ENCODE assay signal across 8 mouse cellular contexts in the genomic region with DNA sequence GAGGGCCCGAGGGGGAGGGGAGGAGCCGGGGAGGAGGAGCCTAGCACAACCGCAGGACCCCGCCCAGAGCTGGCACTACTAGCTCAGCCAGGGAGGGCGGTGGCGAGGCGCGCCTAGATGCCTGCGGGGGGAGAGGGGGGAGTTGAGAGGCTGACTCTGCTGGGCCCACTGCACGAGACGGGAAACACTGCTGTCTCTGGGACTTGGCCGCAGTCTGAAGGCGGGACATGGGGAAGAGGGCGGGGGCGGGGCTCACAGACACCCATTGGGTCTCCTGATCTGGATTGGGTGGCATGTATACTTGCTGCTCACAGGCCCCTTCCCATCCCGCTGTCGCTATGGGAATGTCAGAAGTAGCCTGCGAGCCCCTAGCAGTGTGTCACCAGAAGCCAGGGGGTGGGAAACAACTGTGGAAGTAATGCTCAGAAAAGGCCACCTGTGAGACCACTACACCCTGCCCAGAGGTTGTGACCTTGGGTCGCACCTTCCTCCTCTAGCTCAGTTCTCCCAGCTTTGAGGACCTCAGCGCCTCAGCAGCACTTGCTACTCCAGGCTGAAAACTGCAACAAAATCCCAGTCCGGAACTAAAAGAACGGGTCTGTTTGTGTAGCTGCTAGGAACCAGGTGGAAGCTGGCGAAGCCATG. TPM values are rescaled to one million over a fixed set of nuclear protein-coding genes. Genes with fewer than 3 reads are reported as not detected.
A peak's percentile ranks its signal among the peaks of the same experiment; 100 is the strongest.
DNase-seq lines count a peak whose midpoint lies in the region; ATAC-seq and TF ChIP-seq lines count a peak whose summit lies in the region.

A gene (minus strand): TSS at position 216 of the 645 bp plus-strand sequence.

- peak within 1 kb of the TSS; percentile 72 for H3K4me2 ChIP-seq in forebrain, embryonic 15.5 days (replicated peaks)

- H3K9ac ChIP-seq in forebrain, embryonic 15.5 days (replicated peaks): peak within 1 kb of the TSS; percentile 68

- 19% methylated on average over 23 of the region's 23 CpGs for WGBS in forebrain, embryonic 15.5 days
- 35% methylated on average over 23 of the region's 23 CpGs for WGBS in lung, adult 2 months

- H3K27ac ChIP-seq in forebrain, embryonic 15.5 days (replicated peaks): peak within 1 kb of the TSS; percentile 90

- peak; percentile 69 for DNase-seq in ES-CJ7 (ENCODE audit: low read depth, low spot score)
- peak; percentile 76 for DNase-seq in cerebellum, adult 11 months
- peak; percentile 77 for DNase-seq in heart, postnatal 25 days (ENCODE audit: low spot score)
- DNase-seq in layer of hippocampus, adult 18-20 months (ENCODE audit: low spot score in 2 of 2): peak; percentile 67 to 86
- peak; percentile 83 for DNase-seq in lung, adult 2 months
- peak; percentile 82 to 83 for DNase-seq in thymus, adult 18-20 months

- no peak for TF ChIP-seq POLR2A in lung, adult 2 months (IDR thresholded peaks at IDR 0.05; ENCODE audit: borderline replicate concordance, extremely low read depth, low read depth, low read length)

- TF ChIP-seq CTCF in lung, adult 2 months (IDR thresholded peaks at IDR 0.05; ENCODE audit: insufficient read depth, low read length): no peak

- intact Hi-C loops in heart, postnatal 25 days (cut with DNase I): loop anchor here (5.0 kb wide), 1 partner anchor 65 kb away; a partner anchor contains a TSS

- no peaks in the 10 kb centered on the region for H3K27me3 ChIP-seq in forebrain, embryonic 15.5 days

- H3K9me3 ChIP-seq in forebrain, embryonic 15.5 days: no peaks in the 10 kb centered on the region

- H3K36me3 ChIP-seq in forebrain, embryonic 15.5 days: no peaks in the 10 kb centered on the region

- H3K4me1 ChIP-seq in forebrain, embryonic 15.5 days: peaks cover 12% of the 10 kb centered on the region; the same call in 1 of the 2 replicates
- no peaks in the 10 kb centered on the region; the same call in 1 of the 2 replicates for H3K4me1 ChIP-seq in lung, adult 2 months (ENCODE audit: control insufficient read depth, insufficient read depth, low read length)

- peak; percentile 97 for ATAC-seq in forebrain, embryonic 15.5 days (replicated peaks)
- ATAC-seq in neutrophil, adult 5-6 weeks (ENCODE audit: extremely low read depth, insufficient number of reproducible peaks, low FRiP score, poor library complexity, severe bottlenecking): peak; percentile 93

- H3K4me3 ChIP-seq in forebrain, embryonic 15.5 days: peak within 1 kb of the TSS; percentile 51
- peak within 1 kb of the TSS; percentile 96 for H3K4me3 ChIP-seq in lung, adult 2 months (replicated peaks; ENCODE audit: extremely low read depth, low read depth, low read length)

RNA-seq across cellular contexts. Expression of the gene that starts here (rescaled TPM):
- 60.1 and 60.3 TPM in 2 replicates for polyA plus RNA-seq in forebrain, embryonic 15.5 days (2015; fragmentation: Nextera tagmentation; extraction: Ambion mirVana)
- 10 to 100 TPM; 57.3 to 57.9 TPM for total RNA-seq in heart, postnatal 25 days (2021)
- total RNA-seq in layer of hippocampus, adult 18-20 months (2021): 10 to 100 TPM; 50.5 to 52.0 TPM
- 15.2 and 51.2 TPM in 2 replicates for polyA plus RNA-seq in lung, adult 2 months (2012; rRNA removed)
- 5.2 and 5.5 TPM in 2 replicates for total RNA-seq in neutrophil, adult 5-6 weeks (2017)

Comparison
In these comparisons a context has a peak if more than half of its experiments do, and no peak if none do; other contexts are left out.
1. Peak in every context shown above with its lines: DNase-seq, ATAC-seq, H3K4me3 ChIP-seq and H3K27ac ChIP-seq.